In genomic region chr19:41817325-41817724, GRCm38 (mm10) we compare ENCODE assay signal across 12 mouse cellular contexts. TPM values are rescaled to one million over a fixed set of nuclear protein-coding genes. Genes with fewer than 3 reads are reported as not detected.
A peak's percentile ranks its signal among the peaks of the same experiment; 100 is the strongest.
DNase-seq lines count a peak whose midpoint lies in the region; ATAC-seq and TF ChIP-seq lines count a peak whose summit lies in the region.
"Had no signal": no experiment of that assay in that cellular context is flagged by ENCODE, and none has a peak within 500 bp of the region (broad histone marks: within the 10 kb centered on the region; RNA-seq: fewer than 3 reads in every experiment).

No protein-coding gene starts in this region.

- no peaks in the 10 kb centered on the region for H3K36me3 ChIP-seq in lung, embryonic 15.5 days
- no peaks in the 10 kb centered on the region for H3K36me3 ChIP-seq in limb, embryonic 14.5 days (ENCODE audit: control insufficient read depth, insufficient read depth, low read length)
- H3K36me3 ChIP-seq: intestine, embryonic 15.5 days; neural tube, embryonic 12.5 days had no signal

- H3K4me1 ChIP-seq in lung, embryonic 15.5 days: peaks cover 8% of the 10 kb centered on the region; the same call in 1 of the 2 replicates
- no peaks in the 10 kb centered on the region; the same call in 1 of the 2 replicates for H3K4me1 ChIP-seq in lung, adult 2 months (ENCODE audit: control insufficient read depth, insufficient read depth, low read length)
- H3K4me1 ChIP-seq in limb, embryonic 14.5 days (ENCODE audit: control insufficient read depth, insufficient read depth, low read length): peaks cover 6% of the 10 kb centered on the region; the same call in 1 of the 2 replicates
- H3K4me1 ChIP-seq: neural tube, embryonic 12.5 days had no signal

- WGBS in lung, embryonic 15.5 days: 48% methylated on average over 10 of the region's 10 CpGs
- WGBS in lung, adult 2 months: 43% methylated on average over 10 of the region's 10 CpGs
- 40% methylated on average over 10 of the region's 10 CpGs for WGBS in limb, embryonic 14.5 days

- no peak for TF ChIP-seq POLR2A in lung, adult 2 months (IDR thresholded peaks at IDR 0.05; ENCODE audit: borderline replicate concordance, extremely low read depth, low read depth, low read length)
- no peak for TF ChIP-seq POLR2A in limb, embryonic 14.5 days (IDR thresholded peaks at IDR 0.05; ENCODE audit: borderline replicate concordance, extremely low read depth, insufficient read depth, insufficient read length)

- peak overlapping the region; percentile 86 for H3K27ac ChIP-seq in lung, embryonic 15.5 days
- peak overlapping the region; percentile 63; the same call in 1 of the 2 replicates for H3K27ac ChIP-seq in limb, embryonic 14.5 days (replicated peaks; ENCODE audit: low read depth, low read length)
- H3K27ac ChIP-seq: intestine, embryonic 15.5 days; macrophage; neural tube, embryonic 12.5 days had no signal

- H3K4me2 ChIP-seq in lung, embryonic 15.5 days: peak overlapping the region; percentile 12; the same call in 1 of the 2 replicates
- H3K4me2 ChIP-seq in limb, embryonic 14.5 days (replicated peaks; ENCODE audit: low read depth, low read length, severe bottlenecking): 0 out of 2 replicates have a peak overlapping the region, but pooled peaks have one; percentile 9
- H3K4me2 ChIP-seq: intestine, embryonic 15.5 days; neural tube, embryonic 12.5 days had no signal

- no peak overlapping the region for H3K4me3 ChIP-seq in lung, embryonic 15.5 days
- H3K4me3 ChIP-seq in lung, adult 2 months (replicated peaks; ENCODE audit: extremely low read depth, low read depth, low read length): no peak overlapping the region
- H3K4me3 ChIP-seq in limb, embryonic 14.5 days (replicated peaks; ENCODE audit: low read length): no peak overlapping the region
- H3K4me3 ChIP-seq: intestine, embryonic 15.5 days; neural tube, embryonic 12.5 days had no signal

- peak; percentile 31 to 34 for DNase-seq in cerebellum, postnatal 10 days
- DNase-seq in cerebellum, postnatal 36 days: no peak
- no peak for DNase-seq in lung, adult 2 months
- peak; percentile 44 to 76 for DNase-seq in gastrocnemius, adult 8-10 months (ENCODE audit: low spot score in 2 of 2)
- no peak for DNase-seq in limb, embryonic 14.5 days (ENCODE audit: low spot score)
- no peak for DNase-seq in right cerebral cortex, postnatal 36 days (ENCODE audit: low spot score in 2 of 2)
- no peak for DNase-seq in kidney, postnatal 25 days

- ATAC-seq in lung, embryonic 15.5 days (ENCODE audit: borderline replicate concordance, extremely low read depth, low FRiP score, low TSS enrichment): no peak
- ATAC-seq in limb, embryonic 14.5 days (ENCODE audit: low FRiP score, low read depth): peak; percentile 70; the same call in 1 of the 2 replicates
- ATAC-seq: intestine, embryonic 15.5 days; Patski had no signal

- no peaks in the 10 kb centered on the region for H3K9me3 ChIP-seq in lung, embryonic 15.5 days
- no peaks in the 10 kb centered on the region for H3K9me3 ChIP-seq in limb, embryonic 14.5 days (ENCODE audit: control insufficient read depth, low read length)
- H3K9me3 ChIP-seq: intestine, embryonic 15.5 days; neural tube, embryonic 12.5 days had no signal

- H3K27me3 ChIP-seq in lung, embryonic 15.5 days: no peaks in the 10 kb centered on the region
- no peaks in the 10 kb centered on the region for H3K27me3 ChIP-seq in limb, embryonic 14.5 days (ENCODE audit: control insufficient read depth, insufficient read depth, low read length)
- H3K27me3 ChIP-seq: intestine, embryonic 15.5 days; neural tube, embryonic 12.5 days had no signal

- no peak for TF ChIP-seq CTCF in lung, adult 2 months (IDR thresholded peaks at IDR 0.05; ENCODE audit: insufficient read depth, low read length)

- H3K9ac ChIP-seq in lung, embryonic 15.5 days: no peak overlapping the region
- no peak overlapping the region for H3K9ac ChIP-seq in limb, embryonic 14.5 days (ENCODE audit: low read depth, low read length, severe bottlenecking)
- H3K9ac ChIP-seq: intestine, embryonic 15.5 days; neural tube, embryonic 12.5 days had no signal

RNA-seq across cellular contexts. Expression of gene Frat1, which starts 12.4 kb away (rescaled TPM):
- polyA plus RNA-seq in lung, embryonic 15.5 days (2015; fragmentation: Nextera tagmentation; extraction: Ambion mirVana): 7.2 and 7.3 TPM in 2 replicates
- 3.6 and 4.7 TPM in 2 replicates for polyA plus RNA-seq in lung, adult 2 months (2012; rRNA removed)
- total RNA-seq in gastrocnemius, adult 8-10 months (2022): 1 to 10 TPM; 3.6 to 8.4 (median 6.4) TPM
- polyA plus RNA-seq in limb, embryonic 14.5 days (2012; rRNA removed): 1.5 and 1.9 TPM in 2 replicates
- polyA plus RNA-seq in limb, embryonic 14.5 days (2014; fragmentation: Nextera tagmentation; extraction: Ambion mirVana): 4.6 and 4.9 TPM in 2 replicates

RNA-seq across cellular contexts. Expression of gene Arhgap19, which starts 15.5 kb away (rescaled TPM):
- polyA plus RNA-seq in lung, embryonic 15.5 days (2015; fragmentation: Nextera tagmentation; extraction: Ambion mirVana): 29.8 and 30.8 TPM in 2 replicates
- 1.3 and 2.2 TPM in 2 replicates for polyA plus RNA-seq in lung, adult 2 months (2012; rRNA removed)
- total RNA-seq in gastrocnemius, adult 8-10 months (2022): 10 to 100 TPM in 1 of 4 experiments, 1 to 10 TPM in 3; 8.6 to 10.0 (median 9.0) TPM
- 19.7 and 19.9 TPM in 2 replicates for polyA plus RNA-seq in limb, embryonic 14.5 days (2012; rRNA removed)
- 18.8 and 19.1 TPM in 2 replicates for polyA plus RNA-seq in limb, embryonic 14.5 days (2014; fragmentation: Nextera tagmentation; extraction: Ambion mirVana)

RNA-seq across cellular contexts. Expression of gene Frat2, which starts 30.6 kb away (rescaled TPM):
- polyA plus RNA-seq in lung, embryonic 15.5 days (2015; fragmentation: Nextera tagmentation; extraction: Ambion mirVana): 4.1 and 4.4 TPM in 2 replicates
- polyA plus RNA-seq in lung, adult 2 months (2012; rRNA removed): 3.3 and 4.3 TPM in 2 replicates
- total RNA-seq in gastrocnemius, adult 8-10 months (2022): 10 to 100 TPM in 3 of 4 experiments, 1 to 10 TPM in 1; 4.5 to 15.5 (median 12.5) TPM
- 3.6 and 4.7 TPM in 2 replicates for polyA plus RNA-seq in limb, embryonic 14.5 days (2012; rRNA removed)
- 1.9 and 3.2 TPM in 2 replicates for polyA plus RNA-seq in limb, embryonic 14.5 days (2014; fragmentation: Nextera tagmentation; extraction: Ambion mirVana)

Comparison
In these comparisons a context has a peak if more than half of its experiments do, and no peak if none do; other contexts are left out.
1. DNase-seq: peak in cerebellum, postnatal 10 days (2 of 2) and gastrocnemius, adult 8-10 months (2 of 2); none in cerebellum, postnatal 36 days (0 of 2), lung, adult 2 months (single experiment), limb, embryonic 14.5 days (single experiment), right cerebral cortex, postnatal 36 days (0 of 2) and kidney, postnatal 25 days (0 of 2).